Mouse (Mus musculus): ENCODE data around the gene Srp72.

Gene Srp72

GRCm38 (mm10) chr5:76974554-76975285 lies at the start of gene Srp72:
Gene Srp72, plus strand, starts transcription at chr5:76974683.
- DNase-seq (ENCODE audit: inconsistent ontology term), result peak; percentile 95

DNA sequence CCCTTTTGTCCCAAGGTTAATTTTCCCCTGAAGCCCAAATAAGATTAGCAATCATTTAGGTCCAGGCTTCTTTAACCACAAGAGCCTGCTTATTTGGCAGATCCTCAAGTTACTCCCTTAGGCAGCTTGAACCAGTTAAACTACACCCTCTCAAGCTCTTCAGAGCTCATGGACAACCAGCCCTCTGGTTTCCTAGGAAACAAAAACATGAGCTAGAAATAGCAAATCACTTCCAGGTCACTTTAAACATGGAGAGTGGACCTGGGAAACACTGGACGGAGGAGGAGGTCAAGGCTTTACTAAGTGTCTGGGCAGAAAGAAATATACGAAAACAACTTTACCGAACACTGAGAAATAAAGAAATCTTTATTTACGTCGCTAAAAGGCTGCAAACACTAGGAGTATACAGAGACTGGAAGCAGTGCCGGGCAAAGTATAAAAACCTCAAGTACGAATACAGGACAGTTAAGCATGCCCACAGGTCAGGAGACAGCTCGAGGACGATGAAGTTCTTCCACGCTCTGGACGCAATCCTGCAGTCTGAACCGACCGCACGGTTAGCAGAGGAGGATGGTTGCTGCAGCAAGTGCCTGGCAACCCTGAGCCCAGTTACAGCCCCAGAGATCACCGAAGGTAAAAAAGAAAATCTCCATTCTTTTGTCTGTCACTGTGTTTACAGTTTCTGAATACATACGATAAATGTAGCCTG lies 46.2 kb upstream of the Srp72 start:
- no peak for DNase-seq (ENCODE audit: inconsistent ontology term)

DNA sequence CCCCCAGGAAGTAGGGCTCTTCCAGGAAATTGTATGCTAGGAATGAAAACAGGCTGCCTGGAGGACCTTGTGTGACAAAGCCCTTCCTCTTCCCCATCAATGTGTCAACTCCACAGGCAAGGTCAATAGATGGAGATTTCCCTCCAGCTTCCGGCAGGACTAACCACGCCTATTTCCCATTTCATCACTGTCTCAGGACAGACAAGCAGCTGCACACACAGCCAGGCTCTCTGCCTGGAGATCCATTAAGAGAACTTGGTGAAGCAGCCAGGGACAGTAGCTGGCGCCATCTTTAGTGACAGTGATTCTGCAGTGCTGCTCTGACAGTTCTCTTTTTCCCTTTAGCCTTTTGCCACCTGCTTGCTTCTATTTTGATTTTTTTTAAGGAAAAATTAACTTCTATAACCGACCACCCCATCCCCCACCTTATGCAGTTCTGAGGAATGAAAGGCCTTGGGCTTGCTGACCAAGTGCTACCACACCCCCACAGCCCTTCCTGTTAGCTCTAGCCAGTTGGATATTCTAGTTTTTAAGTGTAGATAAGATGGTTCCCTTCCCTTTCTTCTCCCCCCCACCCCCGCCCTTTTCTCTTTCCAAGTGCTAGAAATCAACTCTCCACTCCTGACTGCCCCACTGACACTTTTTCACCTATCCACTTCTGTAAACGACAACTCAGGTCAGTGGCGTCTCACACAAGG lies 45.2 kb upstream of the Srp72 start:
- DNase-seq (ENCODE audit: inconsistent ontology term), result no peak

DNA sequence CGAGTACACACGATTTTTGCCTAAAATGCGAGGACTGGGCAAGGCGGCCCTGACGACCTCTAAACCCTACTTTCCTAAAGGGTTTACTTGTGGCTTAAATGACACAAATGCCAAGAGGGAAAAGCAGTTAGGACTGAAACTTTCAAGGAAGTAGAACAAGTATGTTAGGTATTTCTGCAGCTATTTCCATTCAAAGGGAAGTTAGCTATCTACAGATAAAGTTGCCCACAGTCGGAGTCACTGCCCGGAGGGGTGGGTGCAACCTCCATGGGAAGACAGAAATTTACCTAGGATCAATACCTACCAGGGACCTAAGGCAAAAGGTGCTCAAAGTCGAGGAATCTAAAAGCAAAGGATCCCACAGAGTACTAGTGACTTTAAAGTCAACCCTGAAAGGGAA lies 34.8 kb upstream of the Srp72 start:
- DNase-seq (ENCODE audit: inconsistent ontology term), result no peak

DNA sequence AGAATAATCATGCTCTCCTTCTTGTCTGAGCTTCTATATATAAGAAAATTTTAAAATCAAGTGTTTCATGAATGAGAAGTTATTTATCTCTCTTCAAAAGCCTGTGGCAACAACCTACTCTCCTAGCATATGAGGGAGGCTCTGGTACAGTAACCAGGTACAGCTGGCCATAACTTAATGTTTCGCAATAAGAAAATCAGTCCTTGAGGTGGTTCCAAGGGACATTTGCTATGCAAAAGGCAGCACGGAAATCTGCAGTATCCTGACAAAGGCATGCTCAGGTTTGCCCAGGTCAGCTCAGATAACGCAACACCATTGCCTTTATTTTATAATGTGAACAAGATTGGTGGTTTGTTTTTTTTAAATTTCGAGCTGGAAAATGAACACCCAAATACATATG lies 32.5 kb upstream of the Srp72 start:
- DNase-seq (ENCODE audit: inconsistent ontology term), result no peak

DNA sequence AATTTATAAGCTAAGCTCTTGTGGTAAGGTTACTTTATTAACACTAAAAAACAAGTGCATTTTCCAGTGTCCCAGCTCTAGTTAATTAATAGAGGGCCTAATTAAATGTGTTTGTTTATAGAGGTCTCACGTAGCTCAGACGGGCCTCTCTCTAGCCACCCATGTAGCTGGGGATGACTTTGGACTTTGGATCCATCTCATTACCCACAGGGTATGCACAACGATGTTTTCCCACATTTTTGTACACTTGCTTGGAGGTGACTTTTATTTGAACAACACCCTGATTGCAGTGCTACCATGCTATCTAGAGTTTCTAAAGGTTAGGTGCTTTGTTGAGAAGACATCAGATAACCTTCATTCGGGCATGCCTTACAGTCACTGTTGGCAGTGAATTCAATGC lies 32.0 kb upstream of the Srp72 start:
- DNase-seq (ENCODE audit: inconsistent ontology term), result no peak

DNA sequence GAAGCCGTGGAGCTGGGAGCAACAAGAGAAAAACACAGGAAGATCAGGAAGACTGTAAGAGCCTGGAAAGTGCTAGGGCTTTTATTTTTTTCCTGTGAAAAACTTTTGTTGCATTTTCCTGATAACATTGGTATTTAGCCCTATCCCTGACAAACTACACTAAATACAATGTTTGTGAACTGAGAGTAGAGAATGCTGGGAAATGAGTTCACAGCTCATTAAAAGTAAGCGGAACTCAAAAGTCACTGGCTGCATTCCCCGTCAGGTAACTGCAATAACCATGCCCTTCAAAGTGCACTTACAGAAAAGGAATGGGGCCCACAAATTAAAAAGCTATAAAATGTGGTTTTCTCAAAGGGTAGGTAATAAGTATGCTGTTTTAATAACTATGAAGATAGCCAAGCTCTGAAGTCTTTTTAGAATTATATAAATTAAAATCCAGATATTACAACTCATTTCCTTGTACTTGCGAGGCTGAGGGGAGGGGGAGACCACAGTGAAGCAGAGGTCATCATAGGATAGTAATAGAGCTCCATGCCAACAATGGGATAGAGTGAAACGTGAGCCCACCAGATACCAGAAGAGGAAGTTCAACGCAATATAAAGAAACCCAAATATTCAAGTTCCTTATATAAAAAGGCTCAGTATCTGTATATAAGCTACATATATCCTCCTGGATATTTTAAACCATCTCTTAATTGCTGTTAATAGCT lies 29.4 kb upstream of the Srp72 start:
- DNase-seq (ENCODE audit: inconsistent ontology term), result no peak

- DNase-seq (ENCODE audit: inconsistent ontology term), result no peak
Observed at GRCm38 (mm10) chr5:76945678-76946033, 28.8 kb upstream of the Srp72 start.

DNA sequence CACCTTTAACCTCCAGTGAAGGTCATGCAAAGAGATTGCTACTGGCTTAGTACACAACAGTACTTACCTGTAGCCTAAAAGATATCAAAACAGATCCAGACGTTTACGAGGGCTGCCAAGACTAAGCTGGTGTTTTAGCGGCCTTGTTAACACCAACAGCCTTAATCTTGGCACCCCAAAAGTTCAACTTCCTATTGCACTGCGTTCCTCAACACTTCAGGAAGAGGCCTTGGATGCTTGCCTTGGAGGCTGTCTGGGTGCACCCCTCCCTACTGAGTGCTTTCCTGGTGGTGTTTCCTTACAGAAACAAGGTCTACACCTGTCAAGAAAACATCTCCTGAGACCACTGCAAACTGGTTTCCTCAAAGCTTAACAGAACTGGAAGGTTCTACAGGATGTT lies 27.3 kb upstream of the Srp72 start:
- no peak for DNase-seq (ENCODE audit: inconsistent ontology term)

DNA sequence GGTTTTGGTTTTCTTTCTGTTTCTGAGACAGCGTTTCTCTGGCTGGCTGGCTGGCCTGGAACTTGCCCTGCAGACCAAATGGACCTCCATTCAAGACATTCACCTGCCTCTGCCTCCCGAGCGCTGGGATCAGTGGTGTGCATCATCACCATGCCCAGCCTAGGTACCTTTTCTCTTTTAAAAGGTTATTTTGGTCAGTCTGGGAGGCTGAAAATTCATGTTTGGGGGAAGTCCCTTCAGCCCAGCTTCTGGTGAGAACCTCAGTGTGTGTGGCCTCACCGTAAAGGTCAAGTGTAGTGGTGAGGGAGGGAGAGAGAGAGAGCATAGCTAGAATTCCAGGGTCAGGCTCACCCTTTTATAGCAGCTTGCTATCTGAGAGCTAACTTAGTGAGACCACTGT lies 26.7 kb upstream of the Srp72 start:
- no peak for DNase-seq (ENCODE audit: inconsistent ontology term)

- DNase-seq (ENCODE audit: inconsistent ontology term), result no peak
Observed at GRCm38 (mm10) chr5:76950343-76951105, 24.0 kb upstream of the Srp72 start.

GRCm38 (mm10) chr5:76951106-76952027 lies 23.1 kb upstream of the Srp72 start, which contains the start of the genes Paics and Ppat:
Gene Paics, plus strand, starts transcription at chr5:76951307.
Gene Ppat, minus strand, starts transcription at chr5:76951578.
- DNase-seq (ENCODE audit: inconsistent ontology term), result peak; percentile 99

DNA sequence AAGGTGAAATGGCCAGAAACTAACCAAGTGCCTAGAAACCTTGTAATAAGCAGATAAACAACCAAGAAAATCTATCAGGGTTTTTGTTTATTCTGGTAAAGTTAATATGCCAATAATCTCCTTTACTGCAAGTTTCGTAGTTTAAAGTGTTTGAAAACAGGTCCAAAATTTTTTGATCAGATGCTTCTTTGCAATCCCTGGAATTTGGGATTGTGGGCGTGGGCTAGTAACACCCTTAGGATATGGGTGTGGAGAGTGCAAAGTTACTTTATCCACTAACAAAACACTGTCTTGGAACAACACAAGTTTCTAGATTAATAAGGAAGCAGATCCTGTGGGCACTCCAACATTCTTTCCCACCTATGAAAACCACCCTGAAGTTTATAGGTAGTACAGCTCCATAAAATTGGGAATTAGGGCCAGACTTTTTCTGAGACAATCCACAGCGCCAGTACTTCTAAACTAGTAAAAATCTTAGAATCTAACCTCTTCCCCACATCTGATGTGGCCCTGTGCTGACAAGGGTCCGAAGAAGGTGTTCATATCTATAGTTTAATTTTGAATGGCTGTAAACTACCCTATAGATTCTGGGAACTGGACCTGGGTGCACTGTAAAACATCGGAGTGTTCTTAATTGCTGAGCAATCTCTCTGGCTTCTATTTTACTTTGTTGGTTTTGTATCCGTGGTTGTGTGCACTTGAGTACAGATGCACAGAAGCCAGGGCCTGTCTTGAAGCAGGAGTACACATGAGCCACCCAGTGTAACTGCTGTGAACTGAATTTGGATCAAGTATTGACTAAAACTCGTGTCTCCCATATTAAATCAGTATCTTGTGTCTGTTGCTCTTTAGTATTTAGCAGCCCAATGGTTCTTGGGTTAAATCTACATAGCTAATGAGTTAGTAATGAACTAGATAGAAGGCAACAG lies 22.1 kb upstream of the Srp72 start:
- DNase-seq (ENCODE audit: inconsistent ontology term), result peak; percentile 22

- no peak for DNase-seq (ENCODE audit: inconsistent ontology term)
Observed at GRCm38 (mm10) chr5:76953794-76954193, 20.7 kb upstream of the Srp72 start.

DNA sequence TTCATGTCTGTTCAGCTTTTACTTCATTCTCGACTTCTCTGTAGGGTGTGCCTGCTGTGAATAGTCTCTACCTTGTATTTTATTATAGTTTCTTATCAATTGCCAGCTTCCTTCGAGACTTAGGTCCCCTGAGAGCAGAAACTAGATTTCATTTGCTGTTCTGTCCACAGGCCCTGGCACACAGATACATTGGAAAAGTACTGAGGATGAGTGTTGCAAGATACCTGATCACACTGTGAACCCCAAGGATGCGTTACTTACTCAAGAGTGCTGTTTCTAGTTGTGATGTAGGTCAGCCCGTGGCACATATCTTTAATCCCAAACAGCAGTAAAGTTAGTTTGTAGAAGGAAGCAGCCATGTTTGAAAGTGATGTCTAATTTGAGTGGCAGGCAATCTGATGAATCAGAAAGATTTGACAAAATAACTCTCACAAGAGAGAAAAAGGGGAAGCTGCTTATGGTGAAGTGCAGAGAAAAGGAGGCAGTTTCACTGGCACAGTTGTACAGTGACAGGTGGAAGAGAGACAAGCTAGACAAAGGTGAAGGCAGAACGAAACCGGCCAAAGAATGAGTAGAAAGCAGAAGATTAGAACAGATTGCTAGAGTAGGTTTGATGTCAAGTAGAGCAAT lies 20.1 kb upstream of the Srp72 start:
- DNase-seq (ENCODE audit: inconsistent ontology term), result no peak

- DNase-seq (ENCODE audit: inconsistent ontology term), result no peak
Observed at GRCm38 (mm10) chr5:76955474-76955873, 19.0 kb upstream of the Srp72 start.

- no peak for DNase-seq (ENCODE audit: inconsistent ontology term)
Observed at GRCm38 (mm10) chr5:76957954-76958353, 16.5 kb upstream of the Srp72 start.

DNA sequence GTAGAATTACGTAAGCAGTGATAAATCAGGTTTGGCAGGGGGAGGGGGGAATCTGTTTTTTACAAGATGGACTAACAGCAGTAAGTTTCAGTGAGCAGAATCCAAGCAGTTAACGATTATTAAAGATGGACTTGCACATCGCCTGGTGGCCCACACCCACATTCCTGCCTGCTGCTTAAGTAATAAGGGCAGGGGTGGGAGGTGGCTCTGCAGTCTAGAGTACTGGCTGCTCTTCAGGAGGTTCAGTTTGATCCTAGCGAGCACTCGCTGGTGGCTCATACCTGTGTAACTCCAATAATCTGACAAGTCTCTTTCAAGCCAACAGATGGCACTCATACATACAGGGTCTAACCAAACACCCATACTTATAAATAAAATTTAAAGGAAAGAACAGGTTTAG lies 14.9 kb upstream of the Srp72 start:
- no peak for DNase-seq (ENCODE audit: inconsistent ontology term)

DNA sequence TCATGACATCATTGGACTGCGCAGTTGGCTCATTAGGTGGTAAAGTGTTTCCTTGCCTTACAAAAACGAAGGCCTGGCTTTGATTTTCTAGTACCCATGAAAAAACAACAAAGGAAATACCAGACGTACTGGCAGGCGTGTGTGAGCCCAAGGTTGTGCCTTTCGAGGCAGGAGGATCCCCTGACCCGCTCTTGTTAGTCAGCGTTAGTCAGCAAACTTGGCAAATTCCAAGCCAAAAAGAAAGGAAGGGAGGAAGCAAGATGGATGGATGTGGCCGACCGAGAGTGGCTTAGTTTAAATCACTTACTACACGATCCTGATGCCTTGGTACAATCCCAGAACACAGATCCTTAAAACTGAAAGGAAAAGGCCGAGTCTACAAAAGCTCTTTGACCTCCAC lies 11.9 kb upstream of the Srp72 start:
- DNase-seq (ENCODE audit: inconsistent ontology term), result no peak

Data from Muller cell, postnatal 12 days (primary cell).